Mouse (Mus musculus): ENCODE measurements around the gene Sgip1.

Sgip1 gene

GRCm38 (mm10) chr4:102775596-102776270 lies 34.6 kb downstream of the Sgip1 start:
- no peak for DNase-seq

- DNase-seq, result no peak
Measured at GRCm38 (mm10) chr4:102779902-102780301, 38.8 kb downstream of the Sgip1 start.

GRCm38 (mm10) chr4:102783063-102783748 lies 42.1 kb downstream of the Sgip1 start:
- no peak for DNase-seq

GRCm38 (mm10) chr4:102785158-102785557 lies 44.1 kb downstream of the Sgip1 start:
- no peak for DNase-seq

GRCm38 (mm10) chr4:102792100-102792790 lies 51.1 kb downstream of the Sgip1 start:
- no peak for DNase-seq

- DNase-seq, result no peak
Measured at GRCm38 (mm10) chr4:102801471-102801870, 60.4 kb downstream of the Sgip1 start.

GRCm38 (mm10) chr4:102801936-102802335 lies 60.8 kb downstream of the Sgip1 start:
- DNase-seq, result no peak

- no peak for DNase-seq
Measured at GRCm38 (mm10) chr4:102804611-102805010, 63.5 kb downstream of the Sgip1 start.

GRCm38 (mm10) chr4:102806987-102807386 lies 65.9 kb downstream of the Sgip1 start:
- DNase-seq, result no peak

GRCm38 (mm10) chr4:102808258-102808657 lies 67.2 kb downstream of the Sgip1 start:
- no peak for DNase-seq

GRCm38 (mm10) chr4:102809296-102809695 lies 68.2 kb downstream of the Sgip1 start:
- no peak for DNase-seq

GRCm38 (mm10) chr4:102810277-102810676 lies 69.2 kb downstream of the Sgip1 start:
- DNase-seq, result no peak

GRCm38 (mm10) chr4:102811007-102811805 lies 70.1 kb downstream of the Sgip1 start:
- no peak for DNase-seq

GRCm38 (mm10) chr4:102813346-102813745 lies 72.2 kb downstream of the Sgip1 start:
- DNase-seq, result no peak

GRCm38 (mm10) chr4:102821786-102822185 lies 80.7 kb downstream of the Sgip1 start:
- DNase-seq, result no peak

- DNase-seq, result no peak
Measured at GRCm38 (mm10) chr4:102824494-102824893, 83.4 kb downstream of the Sgip1 start.

- DNase-seq, result no peak
Measured at GRCm38 (mm10) chr4:102826159-102826558, 85.1 kb downstream of the Sgip1 start.

GRCm38 (mm10) chr4:102828518-102828917 lies 87.4 kb downstream of the Sgip1 start:
- DNase-seq, result no peak

GRCm38 (mm10) chr4:102833191-102833590 lies 92.1 kb downstream of the Sgip1 start:
- no peak for DNase-seq

GRCm38 (mm10) chr4:102833726-102834125 lies 92.6 kb downstream of the Sgip1 start:
- no peak for DNase-seq

- DNase-seq, result no peak
Measured at GRCm38 (mm10) chr4:102834710-102835109, 93.6 kb downstream of the Sgip1 start.

GRCm38 (mm10) chr4:102840062-102840798 lies 99.1 kb downstream of the Sgip1 start:
- DNase-seq, result no peak
